Mouse (Mus musculus) neural tube, embryonic 12.5 days (tissue): ENCODE measurements around the gene Jazf1. TPM values are rescaled to one million over a fixed set of nuclear protein-coding genes. Genes with fewer than 3 reads are reported as not detected.

Source experiments
- ATAC-seq: fragments of 200-750 bp; cut with Nextera tagmentation; 2 replicates; pipeline ENCODE4 v1.8.0; 2017; ENCODE audit warnings: low read depth, mild to moderate bottlenecking, moderate TSS enrichment, moderate library complexity; ENCODE audit not compliant: low FRiP score
- H3K27ac ChIP-seq: fragments of 300-500 bp; sonication (generic); 2 replicates; pipeline ENCODE4 v1.5.1; 2016
- H3K27me3 ChIP-seq: fragments of 300-500 bp; sonication (generic); replicated peaks from 2 replicates; pipeline ENCODE4 v1.6.1; 2016; ENCODE audit warnings: mild to moderate bottlenecking
- H3K36me3 ChIP-seq: fragments of 300-500 bp; sonication (generic); 2 replicates; pipeline ENCODE4 v1.6.1; 2016; ENCODE audit warnings: mild to moderate bottlenecking
- H3K4me1 ChIP-seq: fragments of 300-500 bp; sonication (generic); 2 replicates; pipeline ENCODE4 v1.6.1; 2016
- H3K4me2 ChIP-seq: fragments of 300-500 bp; sonication (generic); replicated peaks from 2 replicates; pipeline ENCODE4 v1.6.1; 2016; ENCODE audit warnings: mild to moderate bottlenecking
- H3K4me3 ChIP-seq: fragments of 300-500 bp; sonication (generic); 2 replicates; pipeline ENCODE4 v1.5.1; 2016
- H3K9ac ChIP-seq: fragments of 300-500 bp; sonication (generic); 2 replicates; pipeline ENCODE4 v1.6.1; 2016; ENCODE audit warnings: mild to moderate bottlenecking
- H3K9me3 ChIP-seq: fragments of 300-500 bp; sonication (generic); 2 replicates; pipeline ENCODE4 v1.6.1; 2016; ENCODE audit warnings: mild to moderate bottlenecking
- WGBS: fragments of 180-500 bp; shearing (Covaris S2); methylation state at CpG from one replicate; pipeline ENCODE4 v1.1.7; 2016; 5-methylcytosine and 5-hydroxymethylcytosine counted together
- polyA plus RNA-seq: library from polyadenylated mRNA; unstranded; fragments of >200 nt; fragmentation: Nextera tagmentation; extraction: Ambion mirVana; gene quantifications from 2 replicates; pipeline ENCODE4 v1.2.1, GENCODE M21; 2016

The Jazf1 gene
- polyA plus RNA-seq, 1 experiment from 2014 or later = 14.1 TPM

DNA sequence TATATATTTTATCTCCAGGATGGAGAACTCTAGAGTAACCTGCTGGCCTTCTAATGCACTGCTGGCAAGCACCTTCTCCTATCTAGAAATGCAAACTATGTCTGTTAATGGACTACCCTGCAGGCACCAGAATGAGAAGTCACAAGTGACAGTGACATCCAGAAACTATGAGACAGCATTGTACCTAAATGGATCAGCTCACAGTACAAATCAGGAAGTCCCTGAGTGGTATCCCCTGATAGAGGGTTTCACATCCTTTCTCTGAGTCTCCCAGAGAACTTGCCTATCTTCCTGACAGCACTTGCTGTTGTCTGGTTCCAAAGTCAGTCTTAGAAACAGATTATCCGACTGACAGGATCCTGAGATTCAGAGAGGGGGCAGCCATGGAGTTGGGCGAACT, 22.9 kb downstream of the Jazf1 start:
- Histone ChIP-seq H3K9me3 (no peaks in the 10 kb centered on the region), H3K4me3 (no peak overlapping the region), H3K36me3 (no peaks in the 10 kb centered on the region), H3K27me3 (no peaks in the 10 kb centered on the region), H3K9ac (no peak overlapping the region), H3K4me2 (no peak overlapping the region), H3K4me1 (no peaks in the 10 kb centered on the region), H3K27ac (no peak overlapping the region)
- ATAC-seq = no peak
- 89% methylated on average over 2 of the region's 2 CpGs for WGBS

DNA sequence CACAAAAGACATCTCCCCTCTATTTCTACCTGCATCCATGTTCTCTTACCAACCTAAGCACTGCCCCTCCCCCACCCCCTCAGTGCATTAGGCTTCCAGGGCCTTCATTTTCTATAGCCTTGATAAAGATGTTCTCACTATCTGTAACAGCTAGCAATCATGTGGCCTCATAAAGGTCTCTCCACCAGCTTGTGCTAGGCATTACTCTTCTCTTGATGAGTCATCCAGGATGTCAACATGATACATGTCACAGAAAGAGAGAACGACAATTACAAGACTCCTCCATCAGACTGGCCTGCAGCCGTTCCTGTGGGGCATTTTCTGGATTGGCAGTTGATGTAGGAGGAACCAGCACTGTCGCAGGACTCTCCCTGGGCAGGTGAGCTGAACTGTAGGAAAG, 30.3 kb downstream of the Jazf1 start:
- Histone ChIP-seq H3K27me3 (no peaks in the 10 kb centered on the region), H3K9ac (no peak overlapping the region), H3K4me1 (no peaks in the 10 kb centered on the region), H3K9me3 (no peaks in the 10 kb centered on the region), H3K36me3 (no peaks in the 10 kb centered on the region), H3K4me2 (no peak overlapping the region), H3K27ac (no peak overlapping the region), H3K4me3 (no peak overlapping the region)
- no peak for ATAC-seq
- 78% methylated on average over 3 of the region's 3 CpGs for WGBS

DNA sequence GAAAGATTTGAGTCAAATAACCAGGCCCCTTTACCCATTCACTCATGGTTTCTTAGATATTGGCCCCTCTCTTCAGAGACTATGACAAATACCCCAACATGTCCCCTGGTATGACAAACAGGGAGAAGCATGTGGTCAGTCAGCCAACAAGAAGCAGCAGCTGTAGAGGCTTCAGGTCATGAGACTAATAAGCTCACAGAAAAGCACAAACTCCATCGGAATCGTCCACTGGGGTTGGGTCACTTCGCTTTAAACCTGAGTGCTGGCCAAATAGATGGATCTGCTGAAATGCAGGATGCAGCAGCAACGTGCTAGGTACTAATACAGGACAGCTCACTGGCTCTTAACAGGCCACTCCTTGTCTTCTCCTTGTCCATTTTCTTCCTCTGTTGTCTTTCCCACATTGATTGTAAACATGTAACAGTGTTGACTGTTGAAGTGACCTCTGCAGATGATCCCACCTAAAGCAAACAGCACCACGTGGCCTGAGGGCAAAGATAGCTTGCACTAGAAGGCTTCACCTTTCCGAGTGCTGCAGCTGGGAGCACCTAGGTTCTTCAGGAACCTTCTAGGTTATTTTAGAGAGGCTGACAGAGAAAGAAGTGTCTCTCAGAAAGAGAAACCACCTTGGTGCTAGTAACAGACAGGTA, 33.9 kb downstream of the Jazf1 start:
- ATAC-seq = no peak
- no peaks in the 10 kb centered on the region for H3K9me3 ChIP-seq
- H3K27me3 ChIP-seq = no peaks in the 10 kb centered on the region
- H3K4me2 ChIP-seq = no peak overlapping the region
- H3K4me1 ChIP-seq = no peaks in the 10 kb centered on the region
- no peak overlapping the region for H3K4me3 ChIP-seq
- H3K9ac ChIP-seq = no peak overlapping the region
- H3K27ac ChIP-seq = no peak overlapping the region
- H3K36me3 ChIP-seq = no peaks in the 10 kb centered on the region
- WGBS = 82% methylated on average over 6 of the region's 6 CpGs

DNA sequence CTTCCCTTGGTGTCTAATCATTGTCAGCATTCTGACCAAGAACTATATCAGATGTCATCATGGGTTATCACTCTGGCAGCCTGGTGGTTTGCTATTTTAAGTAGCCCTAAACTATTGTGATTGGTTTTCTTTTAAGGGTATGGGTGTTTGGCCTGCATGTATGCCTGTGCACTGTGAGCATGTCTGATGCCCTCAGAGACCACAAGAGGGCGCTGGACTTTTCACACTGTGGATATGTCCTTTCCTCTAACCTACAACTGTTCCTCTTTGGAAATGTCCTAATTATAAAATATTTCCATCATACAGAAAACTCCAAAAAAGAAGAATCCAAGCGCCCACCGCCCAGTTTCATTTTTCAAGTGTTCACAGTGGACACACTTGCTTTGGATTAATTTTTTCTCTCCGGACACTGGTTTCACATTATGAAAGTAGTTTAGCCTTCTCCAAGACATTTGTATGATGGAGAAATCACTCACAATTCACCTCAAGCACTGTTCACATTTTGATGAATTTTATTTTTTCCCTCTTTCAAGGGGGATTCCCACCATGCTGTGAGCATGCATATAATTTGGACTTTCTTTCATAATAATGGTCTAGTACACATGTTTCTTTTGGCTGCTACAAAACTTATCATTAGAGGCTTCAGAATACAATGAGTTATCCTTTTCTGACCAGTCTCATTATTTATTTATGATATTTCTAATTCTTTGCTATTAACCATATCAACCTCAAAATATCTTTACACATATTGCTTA, 35.5 kb downstream of the Jazf1 start:
- Histone ChIP-seq H3K4me2 (no peak overlapping the region), H3K27ac (no peak overlapping the region), H3K9me3 (no peaks in the 10 kb centered on the region), H3K4me1 (no peaks in the 10 kb centered on the region), H3K27me3 (no peaks in the 10 kb centered on the region), H3K4me3 (no peak overlapping the region), H3K9ac (no peak overlapping the region), H3K36me3 (no peaks in the 10 kb centered on the region)
- no peak for ATAC-seq
- 69% methylated on average over 4 of the region's 4 CpGs for WGBS

GRCm38 (mm10) chr6:53022069-53022468, 46.4 kb downstream of the Jazf1 start:
- WGBS = 96% methylated on average over 2 of the region's 2 CpGs
- ATAC-seq = no peak
- H3K27ac ChIP-seq = no peak overlapping the region
- no peaks in the 10 kb centered on the region for H3K27me3 ChIP-seq
- H3K4me1 ChIP-seq = no peaks in the 10 kb centered on the region
- H3K4me2 ChIP-seq = no peak overlapping the region
- H3K9me3 ChIP-seq = no peaks in the 10 kb centered on the region
- no peak overlapping the region for H3K4me3 ChIP-seq
- no peaks in the 10 kb centered on the region for H3K36me3 ChIP-seq
- no peak overlapping the region for H3K9ac ChIP-seq

- Histone ChIP-seq H3K4me1 (no peaks in the 10 kb centered on the region), H3K9ac (no peak overlapping the region), H3K4me3 (no peak overlapping the region), H3K27me3 (no peaks in the 10 kb centered on the region), H3K36me3 (no peaks in the 10 kb centered on the region), H3K4me2 (no peak overlapping the region), H3K27ac (no peak overlapping the region), H3K9me3 (no peaks in the 10 kb centered on the region)
- ATAC-seq = no peak
- 61% methylated on average over 2 of the region's 2 CpGs for WGBS
These were observed 47.4 kb downstream of the Jazf1 start for GRCm38 (mm10) chr6:53021081-53021480.

GRCm38 (mm10) chr6:53017357-53018205, 50.9 kb downstream of the Jazf1 start:
- Histone ChIP-seq H3K27me3 (no peaks in the 10 kb centered on the region), H3K9ac (no peak overlapping the region), H3K4me2 (no peak overlapping the region), H3K36me3 (no peaks in the 10 kb centered on the region), H3K9me3 (no peaks in the 10 kb centered on the region), H3K27ac (no peak overlapping the region), H3K4me3 (no peak overlapping the region), H3K4me1 (no peaks in the 10 kb centered on the region)
- WGBS = 71% methylated on average over 4 of the region's 4 CpGs
- no peak for ATAC-seq

- Histone ChIP-seq H3K27ac (no peak overlapping the region), H3K4me2 (no peak overlapping the region), H3K9ac (no peak overlapping the region), H3K4me1 (no peaks in the 10 kb centered on the region), H3K36me3 (no peaks in the 10 kb centered on the region), H3K9me3 (no peaks in the 10 kb centered on the region), H3K27me3 (no peaks in the 10 kb centered on the region), H3K4me3 (no peak overlapping the region)
- 78% methylated on average over 9 of the region's 9 CpGs for WGBS
- no peak for ATAC-seq
These were observed 53.7 kb downstream of the Jazf1 start for GRCm38 (mm10) chr6:53014460-53015455.

GRCm38 (mm10) chr6:53010286-53010685, 58.1 kb downstream of the Jazf1 start:
- Histone ChIP-seq H3K4me1 (no peaks in the 10 kb centered on the region), H3K4me3 (no peak overlapping the region), H3K36me3 (no peaks in the 10 kb centered on the region), H3K27ac (no peak overlapping the region), H3K27me3 (no peaks in the 10 kb centered on the region), H3K9me3 (no peaks in the 10 kb centered on the region), H3K9ac (no peak overlapping the region), H3K4me2 (no peak overlapping the region)
- WGBS = 90% methylated on average over 2 of the region's 2 CpGs
- no peak for ATAC-seq

DNA sequence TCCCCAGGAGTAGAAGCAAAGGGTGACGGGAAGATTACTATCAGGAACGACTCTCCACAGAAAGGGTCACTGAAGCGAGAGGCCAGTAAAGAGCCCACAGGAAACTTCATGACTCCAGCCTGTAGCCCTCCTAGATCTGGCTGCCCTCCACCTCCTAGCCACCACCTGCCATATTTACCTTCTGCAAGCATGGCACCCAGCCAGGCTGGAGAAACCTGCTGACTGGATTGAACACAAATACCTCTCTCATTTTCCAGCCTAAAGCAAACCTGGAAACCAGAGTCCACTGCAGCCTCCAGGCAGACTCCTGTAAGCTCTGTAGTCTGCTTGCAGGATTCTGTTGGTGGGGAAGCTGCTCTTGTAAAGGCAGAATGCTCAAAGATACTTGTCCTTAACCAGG, 62.4 kb downstream of the Jazf1 start:
- Histone ChIP-seq H3K4me1 (no peaks in the 10 kb centered on the region), H3K27ac (no peak overlapping the region), H3K9me3 (no peaks in the 10 kb centered on the region), H3K4me3 (no peak overlapping the region), H3K36me3 (no peaks in the 10 kb centered on the region), H3K27me3 (no peaks in the 10 kb centered on the region), H3K9ac (no peak overlapping the region), H3K4me2 (no peak overlapping the region)
- WGBS = 76% methylated on average over 3 of the region's 3 CpGs
- ATAC-seq = no peak

DNA sequence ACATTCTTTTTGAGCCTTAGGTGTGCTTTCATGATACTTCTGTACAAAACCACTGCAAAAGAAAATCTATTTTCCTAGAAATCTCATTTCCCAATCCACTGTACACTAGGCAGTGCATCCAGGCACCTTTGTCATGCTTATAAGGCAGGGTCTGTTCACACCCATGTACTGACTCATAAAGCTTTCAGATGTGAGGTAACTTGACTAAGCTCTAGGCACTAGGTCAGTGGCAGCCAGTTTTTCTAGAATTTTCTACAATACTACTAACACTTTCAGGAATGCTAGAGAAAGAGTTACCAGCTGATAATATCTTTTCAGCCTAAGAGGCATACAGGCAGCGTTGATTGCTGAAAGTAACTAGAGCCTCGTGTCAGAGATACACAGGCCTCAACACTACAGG, 62.9 kb downstream of the Jazf1 start:
- Histone ChIP-seq H3K27me3 (no peaks in the 10 kb centered on the region), H3K9ac (no peak overlapping the region), H3K4me2 (no peak overlapping the region), H3K4me1 (no peaks in the 10 kb centered on the region), H3K9me3 (no peaks in the 10 kb centered on the region), H3K36me3 (no peaks in the 10 kb centered on the region), H3K4me3 (no peak overlapping the region), H3K27ac (no peak overlapping the region)
- WGBS = 88% methylated on average over 2 of the region's 2 CpGs
- no peak for ATAC-seq
